ENCODE assay signal across 24 mouse cellular contexts in the genomic region with DNA sequence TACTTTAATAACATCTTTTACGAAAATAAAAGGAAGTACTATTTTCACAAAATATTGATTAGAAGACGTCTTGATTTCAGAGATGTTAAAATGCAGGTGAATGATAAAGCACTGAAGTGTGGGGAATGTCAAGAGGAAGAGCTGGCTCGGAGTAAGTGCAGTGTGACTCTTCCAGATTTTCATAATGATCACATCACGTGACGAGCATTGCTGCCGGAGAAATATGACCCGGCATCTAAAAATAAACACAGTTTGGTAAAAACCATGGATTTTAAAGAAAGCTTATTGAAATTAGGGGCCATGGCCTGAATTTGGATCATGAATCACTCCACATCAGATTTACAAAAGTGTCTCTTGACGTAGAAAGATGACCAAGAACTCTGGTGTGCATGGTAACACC.
"Had no signal": no experiment of that assay in that cellular context is flagged by ENCODE, and none has a peak within 500 bp of the region (broad histone marks: within the 10 kb centered on the region; RNA-seq: fewer than 3 reads in every experiment).

No protein-coding gene starts in this region.

- H3K9ac ChIP-seq: heart, embryonic 12.5 days; hindbrain, embryonic 12.5 days; intestine, embryonic 15.5 days; limb, embryonic 12.5 days; liver, embryonic 13.5 days had no signal

- ATAC-seq: hindbrain, embryonic 16.5 days; inflammation-experienced regulatory T-cells, adult 6 months; intestine, embryonic 15.5 days; intestine, postnatal 0 days had no signal

- H3K4me2 ChIP-seq: heart, embryonic 12.5 days; hindbrain, embryonic 12.5 days; intestine, embryonic 15.5 days; limb, embryonic 12.5 days; liver, embryonic 11.5 days; liver, embryonic 13.5 days had no signal

- H3K36me3 ChIP-seq: heart, embryonic 12.5 days; hindbrain, embryonic 10.5 days; hindbrain, embryonic 12.5 days; intestine, embryonic 15.5 days; limb, embryonic 10.5 days; limb, embryonic 12.5 days; liver, embryonic 13.5 days had no signal

- H3K4me3 ChIP-seq: heart, adult 2 months; heart, embryonic 12.5 days; hindbrain, embryonic 10.5 days; hindbrain, embryonic 12.5 days; intestine, embryonic 15.5 days; layer of hippocampus, adult 2 months; left cerebral cortex, adult 2 months; limb, embryonic 10.5 days; limb, embryonic 12.5 days; liver, embryonic 13.5 days had no signal

- DNase-seq: gastrocnemius, postnatal 14 days; gastrocnemius, postnatal 36 days; heart, adult 2 months; heart, postnatal 10 days; heart, postnatal 4 days; kidney, adult 18-20 months; kidney, adult 8-10 months; kidney, postnatal 10 days; kidney, postnatal 25 days; kidney, postnatal 4 days; liver; liver, embryonic 13.5 days had no signal

- H3K27ac ChIP-seq: heart, adult 2 months; hindbrain, embryonic 10.5 days; hindbrain, embryonic 12.5 days; intestine, embryonic 15.5 days; layer of hippocampus, adult 2 months; left cerebral cortex, adult 2 months; limb, embryonic 10.5 days; limb, embryonic 12.5 days; liver, embryonic 13.5 days had no signal

- H3K4me1 ChIP-seq: heart, embryonic 12.5 days; hindbrain, embryonic 10.5 days; hindbrain, embryonic 12.5 days; intestine, embryonic 15.5 days; limb, embryonic 10.5 days; limb, embryonic 12.5 days; liver, embryonic 13.5 days had no signal

- H3K27me3 ChIP-seq: heart, embryonic 12.5 days; hindbrain, embryonic 12.5 days; intestine, embryonic 15.5 days; limb, embryonic 12.5 days; liver, embryonic 13.5 days had no signal

- H3K9me3 ChIP-seq: heart, embryonic 12.5 days; hindbrain, embryonic 10.5 days; hindbrain, embryonic 12.5 days; intestine, embryonic 15.5 days; limb, embryonic 10.5 days; limb, embryonic 12.5 days; liver, embryonic 13.5 days had no signal
